Mouse (Mus musculus): ENCODE results near the gene Neil1. TPM values are rescaled to one million over a fixed set of nuclear protein-coding genes. Genes with fewer than 3 reads are reported as not detected.

Neil1 gene
- polyA plus RNA-seq (2017; shearing (Covaris generic)) = 72.0 TPM

DNA sequence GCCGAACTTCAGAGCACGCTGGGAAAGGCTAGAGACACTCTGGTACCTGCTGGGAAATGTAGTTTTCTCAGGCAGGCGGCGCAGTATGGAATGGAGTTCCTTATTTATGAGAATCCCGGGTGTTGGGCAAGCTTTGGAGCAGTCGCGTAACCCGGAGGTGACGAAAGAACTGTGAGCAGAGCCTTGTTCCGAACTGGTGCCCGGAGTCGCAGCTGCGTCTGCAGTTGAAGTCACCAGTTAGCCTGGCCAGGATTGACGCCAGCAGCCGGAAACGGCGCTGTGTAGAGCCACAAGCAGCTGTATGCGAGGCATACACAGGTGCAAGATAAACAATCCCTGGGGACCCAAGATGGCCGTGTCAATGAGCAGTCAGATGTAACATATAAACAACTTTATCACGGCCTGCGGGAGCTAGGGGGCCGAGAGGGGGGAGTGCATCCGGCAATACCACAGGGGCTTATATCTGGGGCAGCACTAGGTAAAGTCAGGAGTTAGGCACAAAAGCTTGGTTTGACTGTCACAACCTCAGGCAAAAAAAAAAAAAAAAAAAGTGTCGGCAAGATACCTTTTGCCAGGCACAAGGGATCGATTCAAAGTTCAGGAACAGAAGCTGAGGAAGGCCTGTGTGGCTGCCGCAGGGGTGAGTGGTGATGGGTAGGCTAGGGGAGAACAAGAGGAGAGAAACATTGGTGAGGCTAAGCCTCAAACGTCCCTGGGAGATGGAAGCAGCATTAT lies at the start of gene Neil1:
Gene Neil1, minus strand, starts transcription at position 162 of the 735 bp plus-strand sequence.

DNA sequence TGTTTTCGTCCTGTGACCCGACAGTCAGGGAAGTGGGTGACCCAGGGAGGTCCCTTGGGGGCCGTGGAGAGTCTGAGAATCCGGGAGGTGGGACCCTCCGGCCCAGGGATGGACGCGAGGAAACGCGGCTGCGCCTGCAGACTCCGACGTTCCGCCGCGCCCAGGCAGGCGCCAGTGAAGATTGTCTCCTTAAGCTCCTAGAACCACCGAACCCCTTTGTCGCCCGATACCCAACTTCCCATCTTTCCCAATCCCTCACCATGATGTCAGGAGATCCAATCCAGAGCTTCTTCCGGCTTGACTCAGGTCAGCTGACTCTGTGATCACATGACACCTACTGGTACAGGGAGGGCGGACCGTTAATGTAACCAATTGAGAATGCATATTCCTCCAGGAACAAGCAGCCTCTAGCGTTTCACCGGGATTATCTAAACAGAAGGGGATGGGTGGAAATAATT lies 9.9 kb upstream of the Neil1 start, which contains the start of gene Commd4:
Gene Commd4, minus strand, starts transcription at position 319 of the 458 bp plus-strand sequence.

DNA sequence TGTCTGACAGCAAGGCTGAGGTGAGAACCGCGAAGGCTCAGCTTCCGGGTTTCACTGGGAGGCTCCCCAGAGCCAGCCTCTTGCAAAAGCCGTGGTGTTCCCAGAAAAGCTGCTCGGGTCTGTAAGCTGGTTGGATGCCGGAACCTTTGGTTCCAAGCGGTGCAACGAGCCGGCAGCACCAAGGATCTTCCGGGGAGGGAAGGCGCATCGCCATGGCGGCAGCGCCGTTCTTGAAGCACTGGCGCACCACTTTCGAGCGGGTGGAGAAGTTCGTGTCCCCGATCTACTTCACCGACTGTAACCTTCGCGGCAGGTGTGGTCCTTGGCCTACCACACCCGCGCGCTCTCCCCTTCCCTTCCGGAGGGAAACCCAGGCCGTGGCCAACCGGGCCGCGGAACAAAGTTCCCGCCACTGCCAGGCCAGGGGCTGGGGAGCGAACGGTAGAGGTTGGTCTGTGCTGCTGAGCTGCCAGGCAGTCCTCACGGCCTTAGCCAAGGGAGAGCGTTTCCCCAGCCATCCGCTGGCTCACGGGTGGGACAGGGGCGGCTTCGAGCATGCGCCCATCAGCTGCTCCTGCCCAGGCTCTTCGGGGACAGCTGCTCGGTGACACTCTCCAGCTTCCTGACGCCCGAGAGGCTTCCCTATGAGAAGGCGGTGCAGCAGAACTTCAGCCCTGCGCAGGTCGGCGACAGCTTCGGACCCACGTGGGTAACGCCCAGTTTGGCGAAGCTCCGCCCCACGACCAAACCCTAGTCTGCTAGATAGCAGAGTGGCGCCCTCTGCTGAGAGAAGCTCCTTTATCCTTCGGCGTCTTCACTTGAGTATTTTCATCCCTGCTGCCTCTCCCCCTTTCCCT lies 17.3 kb downstream of the Neil1 start, which contains the start of gene Man2c1:
Gene Man2c1, plus strand, starts transcription at position 114 of the 857 bp plus-strand sequence.

Other genes with a start within 250 kb of the Neil1 start
- gene Snx33, start 219.9 kb downstream of the Neil1 start, polyA plus RNA-seq (2017; shearing (Covaris generic)) = 7.6 TPM
- 66.6 TPM for gene Imp3, start 210.8 kb downstream of the Neil1 start, polyA plus RNA-seq (2017; shearing (Covaris generic))
- gene Snupn, start 197.4 kb downstream of the Neil1 start, polyA plus RNA-seq (2017; shearing (Covaris generic)) = 16.3 TPM
- 15.1 TPM for gene Ptpn9, start 153.4 kb downstream of the Neil1 start, polyA plus RNA-seq (2017; shearing (Covaris generic))
- 30.3 TPM for gene Sin3a, start 76.3 kb downstream of the Neil1 start, polyA plus RNA-seq (2017; shearing (Covaris generic))
- gene Man2c1, start 17.6 kb downstream of the Neil1 start, polyA plus RNA-seq (2017; shearing (Covaris generic)) = 92.2 TPM
- 165 TPM for gene Commd4, start 10.0 kb upstream of the Neil1 start, polyA plus RNA-seq (2017; shearing (Covaris generic))
- not detected for gene Trcg1, start 88.3 kb upstream of the Neil1 start, polyA plus RNA-seq (2017; shearing (Covaris generic))
- 16.6 TPM for gene 1700017B05Rik, start 114.3 kb upstream of the Neil1 start, polyA plus RNA-seq (2017; shearing (Covaris generic))